Mouse (Mus musculus): Measurements from ENCODE around the gene Sec1.

Gene Sec1

DNA sequence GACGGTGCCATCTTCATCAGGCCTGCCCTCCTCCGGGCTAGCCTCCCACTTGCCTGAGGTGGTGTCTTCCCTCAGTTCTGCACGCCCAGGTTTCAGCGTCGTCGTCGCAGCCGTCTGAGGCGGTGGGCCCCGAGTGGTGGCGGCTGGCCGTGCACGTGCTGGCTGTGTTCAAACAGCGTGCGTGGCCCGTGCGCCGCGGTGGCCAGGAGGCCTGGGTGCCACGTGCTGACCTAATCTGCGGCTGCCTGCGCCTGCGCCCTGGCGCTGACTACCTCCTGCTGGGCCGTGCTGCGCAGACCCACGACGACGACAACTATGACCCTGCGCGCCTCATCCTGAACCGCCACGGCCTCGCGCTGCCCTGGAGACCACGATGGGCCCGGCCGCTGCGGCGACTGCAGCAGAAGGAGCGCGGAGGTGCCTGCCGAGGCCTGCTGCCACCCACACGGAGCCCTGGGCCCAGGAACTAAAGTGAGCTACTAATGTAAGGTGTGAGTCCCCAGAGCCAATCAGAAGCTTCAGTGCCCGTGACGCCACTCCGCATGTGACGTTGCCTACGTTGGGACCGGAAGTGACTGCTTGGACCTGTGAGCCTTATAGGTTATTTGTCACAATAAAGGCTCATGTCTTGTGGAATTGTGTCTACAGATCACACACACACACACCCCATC lies at the start of gene Sec1:
TSS of gene Sec1 (minus strand) at position 482 of the 671 bp plus-strand sequence.
- DNase-seq, result no peak

DNA sequence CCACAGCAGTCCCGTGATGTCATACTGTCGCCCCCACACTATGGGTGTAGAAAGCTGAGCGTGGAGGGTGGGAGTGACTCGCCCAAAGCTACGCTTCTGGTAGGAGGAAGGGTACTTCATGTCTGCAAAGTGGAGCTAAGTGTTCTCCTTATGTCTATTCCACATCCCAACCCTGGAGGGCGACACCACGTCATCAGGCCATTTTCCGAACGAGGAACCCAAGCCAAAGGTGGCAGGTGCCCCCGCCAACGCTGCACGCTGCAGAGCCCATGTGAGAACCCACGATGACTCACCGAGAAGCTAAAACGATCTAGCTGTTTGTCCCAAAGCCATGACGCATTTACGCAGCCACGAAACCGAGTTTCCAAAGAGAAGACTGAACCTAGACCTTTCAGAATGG lies 48.1 kb upstream of the Sec1 start:
- DNase-seq, result peak; percentile 28

DNA sequence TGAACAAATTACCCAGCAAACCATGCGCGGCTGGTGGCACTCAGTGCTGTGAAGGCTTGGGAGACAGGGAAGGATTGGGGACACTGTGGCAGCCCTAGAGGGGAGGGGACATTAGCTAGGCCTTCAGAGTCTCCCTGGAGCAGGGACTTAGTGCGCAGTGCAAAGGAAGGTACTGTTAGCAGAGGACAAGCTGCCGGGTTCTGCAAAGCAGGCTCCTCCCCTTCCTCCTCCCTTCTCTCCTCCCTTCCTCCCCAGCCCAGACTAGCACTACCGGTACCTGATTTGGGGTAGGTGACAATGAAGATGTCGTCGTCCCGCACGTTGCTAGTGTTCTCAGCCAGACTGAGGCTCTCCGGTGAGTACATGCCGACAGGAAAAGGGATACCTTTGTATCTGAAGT lies 47.6 kb upstream of the Sec1 start:
- DNase-seq, result no peak

DNA sequence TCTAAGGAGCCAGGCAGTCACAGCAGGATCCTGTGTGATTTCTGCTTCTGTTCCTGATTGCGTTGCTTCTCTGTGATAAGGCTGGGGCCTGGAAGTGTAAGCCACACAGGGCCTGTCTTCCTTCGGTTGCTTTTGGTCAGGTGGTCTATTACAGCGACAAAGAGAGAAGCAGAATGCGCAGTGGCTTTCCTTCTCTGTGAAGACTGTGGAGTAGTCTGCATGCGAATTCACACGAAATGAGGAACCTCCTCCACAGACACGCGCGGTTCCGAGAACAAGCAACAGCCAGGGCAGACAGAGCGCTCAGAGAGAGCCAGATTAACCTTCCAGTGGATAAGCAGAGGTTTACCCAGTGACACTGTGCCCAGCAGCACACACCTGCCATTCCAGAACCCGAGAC lies 47.1 kb upstream of the Sec1 start:
- no peak for DNase-seq

- DNase-seq, result no peak
These were observed 45.6 kb upstream of the Sec1 start for GRCm38 (mm10) chr7:45739820-45740219.

- peak; percentile 84 for DNase-seq
These were observed 45.1 kb upstream of the Sec1 start for GRCm38 (mm10) chr7:45739162-45739763.

DNA sequence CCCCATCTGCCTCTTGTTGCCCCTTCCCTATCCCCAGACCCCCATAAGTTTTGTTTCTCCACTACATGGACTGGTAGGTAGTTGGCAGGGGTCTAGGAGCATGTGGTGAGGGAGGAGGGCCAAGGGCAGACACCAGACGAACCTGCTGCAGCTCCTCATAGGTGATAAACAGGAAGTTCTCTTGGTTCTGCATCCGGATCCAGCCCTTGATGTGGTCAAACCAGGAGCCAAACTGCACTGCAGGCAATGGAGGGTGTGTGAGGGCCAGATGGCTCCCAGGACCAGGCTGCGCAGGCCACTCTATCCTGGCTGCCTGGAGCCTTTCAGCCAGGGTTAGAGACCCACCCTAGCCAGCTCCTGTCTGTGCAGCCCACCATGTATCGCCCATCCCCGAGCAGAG lies 39.3 kb upstream of the Sec1 start:
- DNase-seq, result no peak

GRCm38 (mm10) chr7:45730727-45731431 lies 36.7 kb upstream of the Sec1 start:
- no peak for DNase-seq

- DNase-seq, result no peak
These were observed 33.4 kb upstream of the Sec1 start for GRCm38 (mm10) chr7:45727625-45728024.

DNA sequence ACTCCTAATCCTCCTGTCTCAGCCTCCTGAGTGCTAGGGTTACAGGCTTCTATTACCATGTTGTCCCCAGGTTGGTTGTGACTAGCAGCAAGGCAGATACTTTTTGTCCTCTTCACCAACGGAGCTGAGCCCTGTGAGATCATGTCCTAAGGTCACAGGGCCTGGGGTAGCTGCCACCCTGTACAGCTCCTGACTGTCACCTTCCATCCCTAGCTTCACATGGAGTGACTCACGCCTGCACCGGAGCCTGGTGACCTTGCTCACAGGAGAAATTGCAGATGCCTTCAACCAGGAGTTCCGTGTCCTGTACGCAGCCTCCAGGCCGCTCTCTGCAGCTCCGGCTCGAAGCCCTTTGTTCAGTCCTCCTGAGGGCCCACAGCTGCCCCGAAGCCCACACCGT lies 32.2 kb upstream of the Sec1 start:
- DNase-seq, result no peak

- DNase-seq, result no peak
These were observed 31.5 kb upstream of the Sec1 start, which contains the start of gene Spaca4 for GRCm38 (mm10) chr7:45725713-45726112. TSS of gene Spaca4 (minus strand) at chr7:45725813.

DNA sequence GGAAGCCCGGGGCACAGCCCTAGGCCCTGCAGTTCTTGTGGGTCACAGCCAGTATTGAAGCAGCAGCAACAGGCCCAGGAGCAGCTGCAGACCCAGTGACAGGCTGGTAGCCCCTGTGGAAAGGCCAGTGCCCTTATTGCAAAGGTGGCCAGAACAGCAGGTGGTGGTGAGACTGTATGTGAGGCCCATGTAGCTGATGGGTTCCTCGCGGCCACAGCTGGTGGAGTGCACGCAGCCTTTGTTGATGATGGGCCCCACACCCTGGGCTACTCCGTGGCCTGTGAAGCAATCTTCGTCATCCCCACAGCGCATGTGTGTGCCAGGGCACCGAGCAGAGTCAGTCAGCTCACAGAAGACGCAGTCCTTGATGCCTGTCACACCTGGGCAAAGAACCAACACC lies 30.9 kb upstream of the Sec1 start:
- DNase-seq, result no peak

- DNase-seq, result peak; percentile 24
These were observed 29.6 kb upstream of the Sec1 start for GRCm38 (mm10) chr7:45723781-45724180.

- DNase-seq, result peak; percentile 23
These were observed 29.1 kb upstream of the Sec1 start for GRCm38 (mm10) chr7:45723301-45723700.

DNA sequence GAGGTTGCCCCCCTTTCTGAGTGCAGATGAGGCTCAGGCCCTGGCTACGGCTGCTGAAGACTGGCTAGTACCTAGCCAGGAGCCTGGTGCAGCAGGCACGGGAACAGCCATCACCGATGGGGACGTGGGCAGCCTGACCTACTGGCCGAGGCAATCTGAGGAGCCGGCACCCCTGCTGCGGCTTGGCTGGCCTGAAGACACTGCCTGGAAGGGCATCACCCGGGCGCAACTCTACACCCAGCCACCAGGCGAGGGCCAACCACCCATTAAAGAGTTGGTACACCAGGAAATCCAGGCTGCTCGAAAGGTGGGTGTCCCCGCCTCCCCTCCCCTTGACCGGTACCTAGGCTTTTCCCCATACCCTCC lies 28.1 kb upstream of the Sec1 start:
- DNase-seq, result peak; percentile 53

DNA sequence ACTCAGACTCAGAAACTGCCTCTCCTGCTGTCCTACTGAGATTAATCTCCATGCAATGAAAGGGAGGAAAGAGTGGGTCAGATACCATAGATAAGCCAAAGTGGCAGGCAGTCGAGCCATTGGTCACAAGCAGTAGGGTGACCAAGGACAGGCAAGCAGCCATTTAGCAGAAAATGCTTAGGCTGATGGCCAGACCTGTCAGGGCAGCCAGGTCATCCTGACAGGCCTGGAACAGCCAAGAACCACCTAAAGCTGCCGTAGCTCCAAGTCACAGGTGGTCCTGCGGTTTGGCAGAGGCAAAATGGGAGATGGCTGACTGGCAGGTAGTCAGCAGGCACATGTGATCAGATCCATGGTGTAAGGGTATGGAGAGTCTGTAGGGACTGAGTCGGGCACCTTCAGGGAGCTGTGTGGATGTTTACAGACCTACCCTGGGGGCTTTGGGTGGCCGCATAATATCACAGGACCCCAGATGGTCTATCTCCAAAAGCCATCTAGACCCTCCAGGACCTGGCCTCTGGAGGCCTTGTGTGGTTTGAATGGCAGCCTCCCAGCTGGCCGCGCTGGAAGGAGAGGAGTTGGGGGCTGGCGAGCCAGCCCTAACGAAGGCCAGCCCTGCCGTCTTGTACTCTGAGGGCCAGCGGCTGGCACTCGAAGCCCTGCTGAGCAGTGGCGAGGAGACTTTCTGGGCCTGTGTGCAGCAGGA lies 27.6 kb upstream of the Sec1 start:
- DNase-seq, result peak; percentile 43

- peak; percentile 50 for DNase-seq
These were observed 27.0 kb upstream of the Sec1 start for GRCm38 (mm10) chr7:45721234-45721571.

- peak; percentile 34 for DNase-seq
These were observed 26.4 kb upstream of the Sec1 start, which contains the start of gene Fam83e for GRCm38 (mm10) chr7:45720413-45721233. TSS of gene Fam83e (plus strand) at chr7:45721212.

GRCm38 (mm10) chr7:45719738-45720412 lies 25.7 kb upstream of the Sec1 start:
- peak; percentile 47 for DNase-seq

DNA sequence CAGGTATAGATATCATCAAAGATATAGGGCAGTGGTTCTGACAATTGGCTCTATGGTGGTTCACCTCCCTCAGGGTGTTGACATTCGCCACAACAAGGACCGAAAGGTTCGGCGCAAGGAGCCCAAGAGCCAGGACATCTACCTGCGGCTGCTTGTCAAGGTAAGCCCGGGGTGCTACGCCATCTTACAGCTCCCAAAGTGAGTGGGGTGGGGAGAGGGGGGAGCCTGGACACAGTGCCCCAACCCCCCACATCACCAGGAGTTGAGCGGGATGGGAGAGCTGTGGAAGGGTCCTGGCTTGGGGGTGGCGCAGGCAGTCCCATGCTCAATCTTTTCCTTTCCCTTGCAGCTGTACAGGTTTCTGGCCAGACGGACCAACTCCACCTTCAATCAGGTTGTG lies 25.0 kb upstream of the Sec1 start:
- peak; percentile 55 for DNase-seq

- no peak for DNase-seq
These were observed 24.1 kb upstream of the Sec1 start for GRCm38 (mm10) chr7:45718331-45718730.

- DNase-seq, result peak; percentile 99
These were observed 23.7 kb upstream of the Sec1 start, which contains the start of gene Sphk2 for GRCm38 (mm10) chr7:45717918-45718297. TSS of gene Sphk2 (minus strand) at chr7:45718002.

Data from cerebellum, adult 9-10 months (tissue).